Mouse (Mus musculus): ENCODE measurements at regions not wholly inside any gene's neighbourhood (a gene's known extent, or its start where the extent isn't known, plus 50 kb on each side); places are given as distances from the start of the nearest gene placed in this dataset.

DNA sequence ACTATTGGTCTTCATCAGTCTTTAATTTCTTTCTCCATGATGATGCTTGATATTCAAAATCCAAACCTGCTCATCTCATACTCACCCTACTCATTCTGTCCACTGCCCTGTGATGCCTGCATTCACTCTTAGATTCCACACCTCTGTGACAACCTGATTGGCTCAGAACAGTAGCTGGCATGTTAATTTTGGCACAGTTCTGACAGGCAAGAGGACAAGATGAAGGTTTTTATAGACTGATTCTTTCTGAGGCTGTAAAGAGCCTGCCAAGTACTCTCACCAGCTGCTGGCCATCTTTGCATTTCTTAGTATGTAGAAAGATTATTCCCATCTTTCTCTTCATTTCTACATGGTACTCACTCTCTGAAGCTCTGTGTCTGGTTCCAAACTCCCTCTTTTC, 343.1 kb downstream of the Sox11 start:
- no peak for TF ChIP-seq POLR2A (IDR thresholded peaks at IDR 0.05; ENCODE audit: low read depth, low read length)
- TF ChIP-seq CTCF (IDR thresholded peaks at IDR 0.05; ENCODE audit: extremely low read depth, insufficient read length, insufficient replicate concordance, low read depth, low read length): no peak

Data from small intestine, adult 2 months (tissue).